Mouse (Mus musculus): ENCODE measurements at regions not wholly inside any gene's neighbourhood (a gene's known extent, or its start where the extent isn't known, plus 50 kb on each side); places are given as distances from the start of the nearest gene placed in this dataset.
"Not testable (repeated sequence)": the region's sequence is repeated elsewhere in the genome, so short reads cannot be mapped to it uniquely, and the experiment has no call there.

DNA sequence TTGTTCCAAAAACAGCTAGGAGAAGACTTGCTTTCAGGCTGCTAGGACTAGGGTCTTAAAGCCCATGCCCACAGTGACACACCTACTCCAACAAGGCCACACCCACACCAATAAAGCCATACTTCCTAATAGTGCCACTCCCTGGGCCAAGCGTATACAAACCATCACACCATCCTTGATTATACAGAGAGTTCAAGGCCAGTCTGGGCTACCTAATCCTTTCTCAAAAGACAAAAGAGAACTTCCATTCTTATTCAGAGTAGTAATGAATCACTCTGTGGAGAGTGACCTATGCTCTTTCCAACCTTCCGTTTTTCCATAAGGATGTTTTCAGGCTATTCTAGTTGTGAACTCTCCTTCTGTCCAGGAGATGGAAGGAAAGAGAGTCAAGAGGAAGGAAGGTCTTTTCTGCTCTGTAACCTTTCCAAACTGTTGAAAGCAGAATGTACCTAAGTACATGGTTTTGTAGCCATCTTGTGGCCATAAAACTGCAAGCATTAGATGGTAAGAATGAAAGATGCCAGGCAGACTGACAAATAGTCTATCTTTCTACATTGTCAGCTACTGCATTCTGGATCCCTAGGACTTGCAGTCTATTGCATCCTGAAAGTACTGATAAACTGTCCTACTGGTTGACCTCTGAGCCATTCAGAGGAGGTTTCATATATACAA lies 145.8 kb upstream of the Mon1b start:
- Histone ChIP-seq H3K27ac (no peak overlapping the region), H3K4me3 (no peak overlapping the region), H3K27me3 (no peaks in the 10 kb centered on the region), H3K9ac (no peak overlapping the region), H3K9me3 (no peaks in the 10 kb centered on the region), H3K36me3 (no peaks in the 10 kb centered on the region), H3K4me2 (no peak overlapping the region), H3K4me1 (no peaks in the 10 kb centered on the region)
- 88% methylated on average over 2 of the region's 2 CpGs for WGBS
- no peak for ATAC-seq (ENCODE audit: insufficient number of reproducible peaks, insufficient read depth, low FRiP score, low TSS enrichment, low read depth)

GRCm38 (mm10) chr8:113490891-113491290 lies 144.5 kb upstream of the Mon1b start:
- Histone ChIP-seq H3K36me3 (no peaks in the 10 kb centered on the region), H3K4me2 (no peak overlapping the region), H3K27ac (no peak overlapping the region), H3K9me3 (no peaks in the 10 kb centered on the region), H3K27me3 (no peaks in the 10 kb centered on the region), H3K4me1 (no peaks in the 10 kb centered on the region), H3K4me3 (no peak overlapping the region), H3K9ac (no peak overlapping the region)
- WGBS: 76% methylated on average over 3 of the region's 3 CpGs
- no peak for ATAC-seq (ENCODE audit: insufficient number of reproducible peaks, insufficient read depth, low FRiP score, low TSS enrichment, low read depth)

DNA sequence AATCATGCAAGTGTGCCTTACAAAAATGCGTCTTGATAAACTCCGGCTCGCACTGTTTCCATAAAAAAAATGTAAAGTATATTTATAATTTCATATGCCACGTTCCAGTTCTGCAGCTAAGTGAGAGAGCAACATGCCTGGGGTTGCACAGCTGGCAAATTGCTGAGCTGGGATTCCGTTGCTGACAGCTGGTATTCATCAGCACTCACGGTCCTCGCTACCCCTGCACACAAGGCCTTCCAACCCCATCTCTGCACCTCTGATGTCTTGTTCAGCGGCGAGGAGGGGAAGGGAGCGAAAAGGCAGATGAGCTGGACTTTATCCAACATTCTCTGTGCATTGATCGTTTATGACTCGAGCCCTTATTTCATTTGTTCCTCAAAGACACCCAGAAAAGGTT lies 138.5 kb upstream of the Mon1b start:
- H3K9ac ChIP-seq: no peak overlapping the region
- H3K4me1 ChIP-seq: peaks cover 14% of the 10 kb centered on the region; the same call in 1 of the 2 replicates
- no peaks in the 10 kb centered on the region; the same call in 1 of the 2 replicates for H3K27me3 ChIP-seq
- no peaks in the 10 kb centered on the region for H3K9me3 ChIP-seq
- H3K4me2 ChIP-seq: peak overlapping the region; percentile 28; the same call in 1 of the 2 replicates
- peak; percentile 69; the same call in 1 of the 2 replicates for ATAC-seq (ENCODE audit: insufficient number of reproducible peaks, insufficient read depth, low FRiP score, low TSS enrichment, low read depth)
- H3K27ac ChIP-seq: no peak overlapping the region
- no peaks in the 10 kb centered on the region for H3K36me3 ChIP-seq
- WGBS: 25% methylated on average over 12 of the region's 12 CpGs
- H3K4me3 ChIP-seq: no peak overlapping the region

GRCm38 (mm10) chr8:113502671-113503070 lies 132.7 kb upstream of the Mon1b start:
- H3K9me3 ChIP-seq: no peaks in the 10 kb centered on the region
- H3K9ac ChIP-seq: no peak overlapping the region
- 0 out of 2 replicates have a peak, but pooled peaks cover 7% of the 10 kb centered on the region for H3K4me1 ChIP-seq
- H3K27me3 ChIP-seq: no peaks in the 10 kb centered on the region; the same call in 1 of the 2 replicates
- no peak overlapping the region for H3K27ac ChIP-seq
- no peak overlapping the region for H3K4me2 ChIP-seq
- no peak for ATAC-seq (ENCODE audit: insufficient number of reproducible peaks, insufficient read depth, low FRiP score, low TSS enrichment, low read depth)
- WGBS: 72% methylated on average over 4 of the region's 4 CpGs
- no peaks in the 10 kb centered on the region for H3K36me3 ChIP-seq
- H3K4me3 ChIP-seq: no peak overlapping the region

DNA sequence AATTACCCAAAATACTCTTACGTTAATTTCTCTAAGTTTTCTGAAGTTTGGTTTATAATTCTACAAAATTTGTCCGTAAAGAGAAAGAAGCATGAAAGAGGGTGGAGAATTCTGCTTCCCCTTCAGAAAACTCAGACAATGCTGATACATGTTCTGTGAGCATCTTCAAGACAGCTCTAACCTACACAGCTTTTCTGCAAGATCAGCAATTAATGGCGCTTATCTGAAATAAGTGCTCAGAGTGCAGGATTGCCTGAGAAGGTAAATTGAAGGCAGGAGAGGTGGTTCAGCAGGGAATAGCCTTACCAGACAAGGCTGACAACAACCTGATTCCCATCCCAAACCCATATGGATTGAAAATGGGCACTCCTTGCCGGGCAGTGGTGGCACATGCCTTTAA lies 122.5 kb upstream of the Mon1b start:
- no peak for ATAC-seq (ENCODE audit: insufficient number of reproducible peaks, insufficient read depth, low FRiP score, low TSS enrichment, low read depth)
- Histone ChIP-seq H3K4me3 (no peak overlapping the region), H3K27me3 (no peaks in the 10 kb centered on the region), H3K9ac (no peak overlapping the region), H3K4me2 (no peak overlapping the region), H3K4me1 (no peaks in the 10 kb centered on the region), H3K36me3 (no peaks in the 10 kb centered on the region), H3K9me3 (no peaks in the 10 kb centered on the region), H3K27ac (no peak overlapping the region)
- WGBS: 92% methylated on average over 4 of the region's 4 CpGs

DNA sequence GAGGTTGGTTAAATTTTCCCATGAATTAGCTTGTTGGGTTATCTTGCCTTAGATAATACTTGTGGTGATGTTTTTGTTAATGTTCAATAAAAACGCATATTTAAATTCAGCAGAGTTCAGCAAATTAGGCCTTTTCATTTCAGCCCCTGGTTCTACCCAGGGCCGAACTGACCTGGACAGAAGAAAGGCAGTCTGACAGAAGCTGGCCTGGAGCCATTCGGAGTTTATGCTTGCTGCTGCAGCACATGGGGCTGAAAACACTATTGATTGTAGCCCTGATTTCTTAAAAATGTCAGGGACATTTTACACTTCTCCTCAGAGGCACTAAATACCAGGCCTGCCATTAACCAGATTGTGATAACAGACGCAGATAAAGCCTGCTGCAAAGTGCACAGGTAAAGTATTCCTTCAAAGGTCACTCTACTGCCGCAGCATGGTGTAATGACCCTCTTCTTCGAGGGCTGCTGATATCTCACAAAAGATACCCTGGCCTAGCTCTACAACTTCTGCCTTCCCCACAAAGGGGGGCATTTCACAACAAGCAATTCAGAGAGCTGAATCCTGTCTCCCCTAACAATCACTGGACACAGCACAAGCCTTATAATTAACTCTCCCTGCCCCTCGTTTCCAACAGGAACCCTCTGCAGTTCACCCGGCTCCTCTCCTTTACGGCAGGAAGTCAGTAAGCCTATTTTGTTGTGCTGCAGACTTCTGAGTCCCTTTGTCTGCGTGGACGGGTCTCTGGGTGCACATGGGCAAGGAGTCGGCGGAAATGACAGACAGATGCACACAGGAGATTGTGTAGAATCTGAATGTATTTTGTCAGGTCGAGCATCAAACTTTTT lies 121.3 kb upstream of the Mon1b start:
- no peak overlapping the region for H3K4me2 ChIP-seq
- no peak overlapping the region for H3K27ac ChIP-seq
- no peaks in the 10 kb centered on the region for H3K9me3 ChIP-seq
- no peaks in the 10 kb centered on the region for H3K36me3 ChIP-seq
- no peaks in the 10 kb centered on the region for H3K27me3 ChIP-seq
- H3K4me3 ChIP-seq: no peak overlapping the region
- H3K9ac ChIP-seq: no peak overlapping the region
- 62% methylated on average over 14 of the region's 14 CpGs for WGBS
- ATAC-seq (ENCODE audit: insufficient number of reproducible peaks, insufficient read depth, low FRiP score, low TSS enrichment, low read depth): no peak
- H3K4me1 ChIP-seq: no peaks in the 10 kb centered on the region

DNA sequence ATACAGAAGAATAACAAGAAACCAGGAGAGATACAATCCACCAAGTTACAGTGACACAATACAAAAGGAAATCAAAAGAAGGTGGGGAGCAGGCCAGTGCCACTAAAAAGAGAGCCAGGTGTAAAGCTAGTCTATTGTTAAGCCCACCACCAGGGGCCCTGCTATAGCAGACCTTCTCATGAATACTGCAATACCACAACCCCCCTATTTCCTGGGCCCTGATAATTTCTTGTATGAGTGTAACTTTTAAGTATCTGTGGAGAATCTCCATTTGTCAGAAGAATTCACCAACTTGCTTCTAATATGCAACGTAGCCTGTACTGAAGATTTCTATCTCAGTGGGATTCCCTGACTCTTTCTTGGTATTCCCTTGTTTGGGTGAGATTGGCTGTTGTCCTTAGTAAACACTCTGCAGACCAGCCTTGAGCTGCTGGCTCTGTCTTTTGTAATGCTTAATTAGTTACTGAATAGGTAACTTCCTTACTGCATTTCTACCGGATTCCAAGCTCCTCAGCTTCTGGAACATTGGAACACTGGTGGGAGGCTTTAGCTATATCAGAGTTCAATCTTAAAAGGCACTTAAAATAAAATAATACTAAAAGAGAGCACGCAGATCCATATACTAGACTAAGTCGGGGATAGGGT lies 120.5 kb upstream of the Mon1b start:
- H3K27me3 ChIP-seq; H3K4me1 ChIP-seq; H3K36me3 ChIP-seq; H3K27ac ChIP-seq; H3K9me3 ChIP-seq; H3K9ac ChIP-seq; ATAC-seq (ENCODE audit: insufficient number of reproducible peaks, insufficient read depth, low FRiP score, low TSS enrichment, low read depth); H3K4me3 ChIP-seq; H3K4me2 ChIP-seq: not testable (repeated sequence)
- WGBS: 76% methylated on average over 4 of the region's 4 CpGs

DNA sequence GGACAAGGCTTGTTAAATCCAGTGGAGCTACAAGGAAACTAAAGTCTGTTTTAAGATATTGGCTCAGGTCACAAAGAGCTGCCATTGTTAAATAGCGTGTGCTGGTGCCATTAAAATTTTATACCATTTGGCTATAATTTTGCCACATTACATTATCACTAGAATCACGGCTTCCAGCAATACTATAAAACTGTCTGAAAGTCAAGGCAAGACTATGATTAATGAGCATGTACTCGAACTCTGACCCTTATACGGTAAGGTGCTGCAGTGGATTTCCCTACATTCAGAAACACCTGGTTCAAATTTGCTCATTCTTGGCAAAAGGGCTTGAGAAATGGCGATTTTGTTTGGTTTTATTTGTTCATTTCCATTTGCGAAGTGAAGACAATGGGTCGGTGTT lies 119.2 kb upstream of the Mon1b start:
- no peaks in the 10 kb centered on the region for H3K9me3 ChIP-seq
- ATAC-seq (ENCODE audit: insufficient number of reproducible peaks, insufficient read depth, low FRiP score, low TSS enrichment, low read depth): no peak
- H3K27me3 ChIP-seq: no peaks in the 10 kb centered on the region
- no peak overlapping the region for H3K27ac ChIP-seq
- H3K4me2 ChIP-seq: no peak overlapping the region
- H3K9ac ChIP-seq: no peak overlapping the region
- H3K36me3 ChIP-seq: no peaks in the 10 kb centered on the region
- WGBS: 71% methylated on average over 7 of the region's 7 CpGs
- H3K4me1 ChIP-seq: no peaks in the 10 kb centered on the region
- H3K4me3 ChIP-seq: no peak overlapping the region

DNA sequence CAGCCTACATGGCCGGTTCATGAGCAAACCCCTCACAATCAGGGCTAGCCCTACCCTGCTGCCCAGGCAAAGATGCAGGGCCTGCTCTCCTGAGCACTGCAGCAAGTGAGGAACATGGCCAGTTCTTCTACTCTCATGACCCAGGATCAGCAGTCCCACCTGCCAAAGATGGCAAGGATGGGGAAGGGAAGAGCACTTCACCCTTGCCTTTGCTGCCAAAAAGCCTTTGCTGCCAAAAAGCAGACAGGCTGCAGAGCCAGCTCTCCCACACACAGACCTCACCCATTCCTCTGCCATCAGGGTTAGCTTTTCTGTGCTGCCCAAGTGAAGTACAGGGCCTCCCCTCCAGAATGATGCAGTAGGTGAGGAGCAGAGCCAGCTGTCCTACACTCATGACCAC lies 117.5 kb upstream of the Mon1b start:
- Histone ChIP-seq H3K36me3 (no peaks in the 10 kb centered on the region), H3K4me1 (no peaks in the 10 kb centered on the region), H3K9me3 (no peaks in the 10 kb centered on the region), H3K9ac (no peak overlapping the region), H3K27ac (no peak overlapping the region), H3K4me3 (no peak overlapping the region), H3K27me3 (no peaks in the 10 kb centered on the region), H3K4me2 (no peak overlapping the region)
- no peak for ATAC-seq (ENCODE audit: insufficient number of reproducible peaks, insufficient read depth, low FRiP score, low TSS enrichment, low read depth)
- 82% methylated on average over 1 of the region's 1 CpGs for WGBS

GRCm38 (mm10) chr8:113523561-113523960 lies 111.8 kb upstream of the Mon1b start:
- Histone ChIP-seq H3K27me3 (no peaks in the 10 kb centered on the region), H3K27ac (no peak overlapping the region), H3K4me2 (no peak overlapping the region), H3K36me3 (no peaks in the 10 kb centered on the region), H3K4me3 (no peak overlapping the region), H3K9me3 (no peaks in the 10 kb centered on the region), H3K4me1 (no peaks in the 10 kb centered on the region), H3K9ac (no peak overlapping the region)
- ATAC-seq (ENCODE audit: insufficient number of reproducible peaks, insufficient read depth, low FRiP score, low TSS enrichment, low read depth): no peak
- 50% methylated on average over 1 of the region's 1 CpGs for WGBS

DNA sequence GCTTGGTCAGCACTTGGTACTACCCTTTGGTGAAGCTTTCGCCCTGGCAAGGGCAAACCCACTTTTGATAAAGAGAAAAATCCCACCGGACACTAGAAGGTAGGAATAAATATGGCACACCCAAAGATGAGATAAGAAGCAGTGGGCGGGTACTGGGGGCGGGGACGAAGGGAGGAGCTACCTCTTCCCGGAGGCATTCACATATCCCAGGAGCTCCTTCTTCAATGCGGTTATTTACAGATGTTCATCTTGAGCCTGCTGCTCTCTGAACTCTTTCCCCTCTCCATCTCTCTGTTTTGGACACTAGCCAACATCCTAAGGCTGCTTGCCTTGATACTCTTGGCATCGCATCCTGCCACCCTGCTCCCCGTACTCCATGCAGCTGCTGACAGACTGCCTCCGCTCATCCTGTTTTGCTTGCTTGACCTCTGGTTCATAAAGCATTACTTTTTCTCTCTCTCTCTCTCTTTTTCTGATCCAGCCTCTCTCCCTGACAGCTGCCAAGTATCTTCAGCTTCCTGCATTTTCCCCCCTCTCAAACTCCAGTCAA lies 104.2 kb upstream of the Mon1b start:
- Histone ChIP-seq H3K4me3 (no peak overlapping the region), H3K4me1 (peaks cover 11% of the 10 kb centered on the region), H3K27ac (no peak overlapping the region), H3K27me3 (no peaks in the 10 kb centered on the region), H3K9ac (no peak overlapping the region), H3K36me3 (no peaks in the 10 kb centered on the region), H3K9me3 (no peaks in the 10 kb centered on the region), H3K4me2 (peak overlapping the region; percentile 26; the same call in 1 of the 2 replicates)
- 60% methylated on average over 10 of the region's 10 CpGs for WGBS
- no peak for ATAC-seq (ENCODE audit: insufficient number of reproducible peaks, insufficient read depth, low FRiP score, low TSS enrichment, low read depth)
